Mouse (Mus musculus) telencephalon, adult 2 months (tissue): ENCODE results near the gene Pkdrej.
"Not testable (repeated sequence)": the region's sequence is repeated elsewhere in the genome, so short reads cannot be mapped to it uniquely, and the experiment has no call there.

Source experiments
- DNase-seq: peaks from one replicate; pipeline ENCODE4 v3.0.0-alpha.2; 2011; ENCODE audit warnings: low read depth, low spot score

The Pkdrej gene

GRCm38 (mm10) chr15:85810462-85810805, 11.1 kb downstream of the Pkdrej start:
- DNase-seq, result no peak

- no peak for DNase-seq
Measured at GRCm38 (mm10) chr15:85809091-85809490, 12.4 kb downstream of the Pkdrej start.

- DNase-seq, result no peak
Measured at GRCm38 (mm10) chr15:85808434-85808833, 13.1 kb downstream of the Pkdrej start.

GRCm38 (mm10) chr15:85808031-85808430, 13.5 kb downstream of the Pkdrej start:
- no peak for DNase-seq

- no peak for DNase-seq
Measured at GRCm38 (mm10) chr15:85807404-85807803, 14.1 kb downstream of the Pkdrej start.

GRCm38 (mm10) chr15:85806886-85807285, 14.6 kb downstream of the Pkdrej start:
- no peak for DNase-seq

- no peak for DNase-seq
Measured at GRCm38 (mm10) chr15:85802931-85803330, 18.6 kb downstream of the Pkdrej start.

GRCm38 (mm10) chr15:85798676-85799075, 22.9 kb downstream of the Pkdrej start:
- no peak for DNase-seq

GRCm38 (mm10) chr15:85795516-85795915, 26.0 kb downstream of the Pkdrej start:
- no peak for DNase-seq

GRCm38 (mm10) chr15:85792819-85793218, 28.7 kb downstream of the Pkdrej start:
- DNase-seq, result no peak

- no peak for DNase-seq
Measured at GRCm38 (mm10) chr15:85791449-85791848, 30.1 kb downstream of the Pkdrej start.

GRCm38 (mm10) chr15:85788633-85789032, 32.9 kb downstream of the Pkdrej start:
- DNase-seq, result no peak

- no peak for DNase-seq
Measured at GRCm38 (mm10) chr15:85788051-85788450, 33.5 kb downstream of the Pkdrej start.

- DNase-seq, result no peak
Measured at GRCm38 (mm10) chr15:85787482-85787881, 34.1 kb downstream of the Pkdrej start.

GRCm38 (mm10) chr15:85786711-85787110, 34.8 kb downstream of the Pkdrej start:
- DNase-seq, result no peak

- DNase-seq, result no peak
Measured at GRCm38 (mm10) chr15:85784341-85784740, 37.2 kb downstream of the Pkdrej start.

GRCm38 (mm10) chr15:85783146-85783545, 38.4 kb downstream of the Pkdrej start:
- DNase-seq, result no peak

- DNase-seq, result not testable (repeated sequence)
Measured at GRCm38 (mm10) chr15:85778891-85779290, 42.6 kb downstream of the Pkdrej start.

GRCm38 (mm10) chr15:85776771-85777170, 44.8 kb downstream of the Pkdrej start:
- DNase-seq, result no peak

GRCm38 (mm10) chr15:85776241-85776640, 45.3 kb downstream of the Pkdrej start:
- DNase-seq, result no peak

GRCm38 (mm10) chr15:85775001-85775400, 46.5 kb downstream of the Pkdrej start:
- DNase-seq, result no peak

- no peak for DNase-seq
Measured at GRCm38 (mm10) chr15:85774419-85774818, 47.1 kb downstream of the Pkdrej start.

GRCm38 (mm10) chr15:85772146-85772740, 49.3 kb downstream of the Pkdrej start:
- no peak for DNase-seq
